Mouse (Mus musculus): ENCODE measurements around the gene Susd2. TPM values are rescaled to one million over a fixed set of nuclear protein-coding genes. Genes with fewer than 3 reads are reported as not detected.

Gene Susd2
- polyA plus RNA-seq, 1 experiment from 2014 or later, result 0.15 TPM

DNA sequence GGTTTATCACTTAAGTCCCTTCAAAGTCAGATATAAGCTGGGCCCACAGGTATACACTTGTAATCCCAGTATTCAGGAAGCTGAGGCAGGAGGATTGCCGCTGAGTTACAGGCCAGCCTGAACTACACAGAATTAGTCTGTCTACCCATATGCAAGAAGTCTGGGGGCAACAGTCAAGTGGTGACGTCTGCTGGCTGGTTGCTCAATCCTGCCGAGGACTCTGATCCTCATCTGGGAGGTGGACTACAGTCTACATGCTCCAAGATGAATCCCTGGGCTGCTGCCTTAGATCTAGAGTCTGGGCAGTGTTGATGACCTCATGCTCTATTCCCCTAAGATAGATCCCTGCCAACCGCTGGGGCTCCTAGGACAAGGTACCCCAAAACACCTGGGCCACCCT lies 10.2 kb upstream of the Susd2 start:
- in situ Hi-C loops (cut with MboI; ENCODE audit: low pct_unique_long_range_greater_than_20kb), result no loop called here
- TF ChIP-seq CTCF (IDR thresholded peaks at IDR 0.05), result no peak
- DNase-seq (ENCODE audit: low read depth, low spot score) (no peak), ATAC-seq (no peak)
- POLR2A ChIA-PET, result interaction anchor here (1.2 kb wide), 1 partner anchor 8 kb away, joined by 3 read pairs; no protein-coding TSS in a partner anchor
- H3K27me3 ChIP-seq, result no peaks in the 10 kb centered on the region
- CTCF ChIA-PET, result interaction anchor here (2.3 kb wide), 1 partner anchor 18 kb away, joined by 6 read pairs; no protein-coding TSS in a partner anchor

DNA sequence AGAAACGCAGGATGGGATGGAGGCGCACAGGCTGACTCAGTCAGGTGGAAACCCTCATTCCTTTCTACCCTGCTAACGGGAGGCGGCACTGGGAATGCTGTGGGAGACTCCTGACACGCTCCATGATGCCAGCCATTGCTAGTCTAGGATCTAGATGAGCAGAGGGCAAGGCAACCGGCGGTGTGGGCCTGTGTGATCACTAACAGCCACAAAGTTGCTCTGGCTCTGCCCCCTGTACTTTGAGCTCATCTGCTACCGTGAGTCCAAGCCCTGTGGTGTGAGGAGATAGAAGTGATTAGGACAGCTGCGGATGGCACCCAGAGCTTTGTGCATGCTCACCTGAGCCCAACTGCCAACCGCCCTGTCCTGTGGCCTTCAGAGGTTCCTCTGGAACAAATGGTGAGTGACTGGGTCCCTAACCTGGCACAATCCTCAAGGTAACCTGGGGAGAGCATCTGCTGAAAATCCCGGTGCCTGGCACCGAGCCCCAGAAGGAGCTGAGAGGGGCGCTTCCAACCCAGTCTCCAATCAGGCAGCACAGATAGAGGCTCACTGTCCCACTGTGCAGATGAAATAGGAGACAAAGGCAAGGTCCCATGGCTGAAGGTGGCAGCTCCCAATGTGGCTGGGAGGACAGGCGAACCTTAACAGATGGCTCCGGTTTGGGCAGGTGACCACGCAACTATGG lies 7.7 kb upstream of the Susd2 start:
- H3K27me3 ChIP-seq, result no peaks in the 10 kb centered on the region
- no peak for ATAC-seq
- DNase-seq (ENCODE audit: low read depth, low spot score), result no peak
- POLR2A ChIA-PET, result no interaction called here
- in situ Hi-C loops (cut with MboI; ENCODE audit: low pct_unique_long_range_greater_than_20kb), result no loop called here
- CTCF ChIA-PET, result no interaction called here
- no peak for TF ChIP-seq CTCF (IDR thresholded peaks at IDR 0.05)

DNA sequence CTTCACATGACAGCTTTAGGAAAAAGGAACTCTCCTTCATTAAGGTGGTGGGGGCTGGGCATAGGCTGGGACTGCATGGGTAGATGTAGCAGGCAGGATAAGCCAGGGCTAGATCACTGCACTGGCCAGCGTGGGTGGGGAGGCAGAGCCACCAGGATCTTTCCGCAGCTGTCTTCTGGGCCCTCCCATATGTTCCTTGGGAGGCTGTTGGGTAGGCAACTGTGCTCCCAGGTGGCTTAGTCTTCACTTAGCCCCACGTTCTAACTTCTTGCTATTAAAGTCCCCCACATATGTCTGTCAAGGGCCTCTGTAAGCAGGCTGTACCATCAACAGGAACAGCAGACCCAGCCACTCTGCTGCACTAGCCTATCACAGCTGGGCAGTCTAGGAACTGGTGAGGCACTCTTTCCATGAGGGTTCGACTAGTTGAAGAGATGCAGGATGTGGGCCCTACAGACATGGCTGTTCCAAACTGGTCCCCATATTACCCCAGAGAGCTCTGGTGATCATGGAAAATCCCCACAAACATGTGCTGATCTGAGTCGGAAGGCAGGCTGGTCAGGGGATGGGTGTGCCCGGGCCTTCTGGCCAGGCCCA lies 6.6 kb upstream of the Susd2 start:
- no peaks in the 10 kb centered on the region for H3K27me3 ChIP-seq
- ChIA-PET CTCF (no interaction called here), POLR2A (interaction anchor here (0.7 kb wide), 1 partner anchor 11 kb away, joined by 4 read pairs; no protein-coding TSS in a partner anchor)
- in situ Hi-C loops (cut with MboI; ENCODE audit: low pct_unique_long_range_greater_than_20kb), result no loop called here
- DNase-seq (ENCODE audit: low read depth, low spot score) (no peak), ATAC-seq (no peak)
- no peak for TF ChIP-seq CTCF (IDR thresholded peaks at IDR 0.05)

DNA sequence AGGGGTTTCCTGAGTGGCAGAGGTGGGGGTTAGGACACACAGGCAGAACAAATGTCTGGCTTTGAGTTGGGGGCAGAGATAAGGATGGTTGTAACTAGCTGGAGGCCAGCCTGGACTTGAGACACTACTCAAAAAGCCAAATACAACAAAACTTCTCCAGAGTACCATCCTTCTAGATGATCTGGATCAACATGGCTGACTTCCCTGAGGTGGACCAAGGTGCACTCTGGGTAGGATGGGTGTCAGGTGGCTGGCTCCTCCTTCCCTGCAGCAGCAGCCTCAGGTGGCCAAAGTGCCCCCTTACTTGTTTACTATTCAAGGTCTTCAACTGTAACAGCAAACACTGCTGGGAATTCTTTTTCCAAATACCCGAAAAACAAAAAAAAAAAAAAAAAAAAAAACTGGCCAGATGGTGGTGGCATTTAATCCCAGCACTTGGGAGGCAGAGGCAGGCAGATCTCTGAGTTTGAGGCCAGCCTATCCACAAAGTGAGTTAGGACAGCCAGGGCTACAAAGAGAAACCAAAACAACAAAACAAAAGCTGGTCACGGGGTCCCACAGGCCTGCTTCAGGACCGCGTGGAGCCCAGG lies 5.7 kb upstream of the Susd2 start:
- no peak for DNase-seq (ENCODE audit: low read depth, low spot score)
- no peak for ATAC-seq
- ChIA-PET POLR2A (interaction anchor here (0.7 kb wide), 1 partner anchor 12 kb away, joined by 4 read pairs; no protein-coding TSS in a partner anchor), CTCF (no interaction called here)
- no peaks in the 10 kb centered on the region for H3K27me3 ChIP-seq
- no peak for TF ChIP-seq CTCF (IDR thresholded peaks at IDR 0.05)
- in situ Hi-C loops (cut with MboI; ENCODE audit: low pct_unique_long_range_greater_than_20kb), result no loop called here

DNA sequence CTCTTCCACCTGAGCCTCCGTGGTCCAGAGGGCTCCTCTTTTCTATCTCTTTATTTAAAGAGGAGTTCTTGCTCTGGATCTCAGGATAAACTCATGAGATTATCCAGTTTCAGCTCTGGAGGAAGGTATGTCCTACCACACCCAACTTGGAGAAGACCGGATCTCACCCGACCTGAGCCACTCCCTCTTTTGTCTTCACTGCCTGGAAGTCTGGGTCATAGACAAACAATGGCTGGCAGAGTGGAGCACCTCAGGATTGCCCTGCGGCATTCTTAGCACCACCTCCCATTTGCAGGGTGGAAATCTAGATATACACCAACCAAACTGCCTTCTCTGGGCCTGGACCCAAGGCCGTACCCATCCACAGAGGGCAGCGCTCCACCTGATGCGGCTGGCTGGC lies 5.2 kb upstream of the Susd2 start:
- in situ Hi-C loops (cut with MboI; ENCODE audit: low pct_unique_long_range_greater_than_20kb), result no loop called here
- ChIA-PET CTCF (no interaction called here), POLR2A (no interaction called here)
- DNase-seq (ENCODE audit: low read depth, low spot score), result no peak
- no peak for TF ChIP-seq CTCF (IDR thresholded peaks at IDR 0.05)
- no peaks in the 10 kb centered on the region for H3K27me3 ChIP-seq
- no peak for ATAC-seq

DNA sequence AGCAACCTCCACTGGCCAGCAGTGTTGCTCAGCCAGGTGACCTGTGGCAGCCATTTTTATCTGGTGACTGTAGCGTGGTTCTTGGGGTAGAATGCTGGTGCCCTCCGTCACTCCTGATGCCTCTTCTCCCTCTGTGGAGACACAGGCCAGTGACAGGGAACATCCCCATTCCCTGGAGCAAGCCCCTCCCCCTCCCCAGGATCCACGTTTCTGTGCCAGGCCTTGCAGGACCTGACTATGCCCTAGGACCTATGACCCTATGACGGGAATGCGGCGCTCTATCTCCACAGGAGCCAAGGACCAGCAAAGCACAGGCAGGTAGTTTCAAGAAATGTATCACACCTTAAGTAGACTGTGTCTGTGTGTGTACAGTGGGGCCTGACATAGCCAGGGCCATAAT lies 4.3 kb upstream of the Susd2 start:
- ChIA-PET POLR2A (no interaction called here), CTCF (no interaction called here)
- no peak for ATAC-seq
- TF ChIP-seq CTCF (IDR thresholded peaks at IDR 0.05), result no peak
- DNase-seq (ENCODE audit: low read depth, low spot score), result no peak
- in situ Hi-C loops (cut with MboI; ENCODE audit: low pct_unique_long_range_greater_than_20kb), result no loop called here
- H3K27me3 ChIP-seq, result no peaks in the 10 kb centered on the region

DNA sequence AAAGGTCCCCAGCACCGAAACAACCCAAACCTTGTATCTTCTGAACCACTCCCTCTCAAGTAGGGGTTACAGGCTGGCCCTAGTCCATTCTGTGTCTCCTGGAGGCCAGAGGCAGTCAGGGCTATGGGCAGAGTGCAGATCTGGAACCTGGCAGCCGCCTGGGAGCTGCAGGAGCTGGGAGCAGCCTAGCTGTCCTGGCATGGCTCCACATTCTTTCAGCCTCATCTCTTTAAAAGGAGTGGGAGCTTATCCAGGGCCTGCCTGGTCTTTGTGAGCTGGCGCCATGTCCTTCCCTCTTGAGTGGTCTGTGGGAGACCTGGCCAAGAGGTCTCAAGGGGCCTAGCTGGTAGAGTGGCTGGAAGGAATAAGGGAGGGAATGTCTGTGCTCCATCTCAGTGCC lies 3.6 kb upstream of the Susd2 start:
- CTCF ChIA-PET, result no interaction called here
- in situ Hi-C loops (cut with MboI; ENCODE audit: low pct_unique_long_range_greater_than_20kb), result no loop called here
- DNase-seq (ENCODE audit: low read depth, low spot score), result no peak
- no peak for ATAC-seq
- POLR2A ChIA-PET, result no interaction called here
- TF ChIP-seq CTCF (IDR thresholded peaks at IDR 0.05), result no peak
- no peaks in the 10 kb centered on the region for H3K27me3 ChIP-seq

DNA sequence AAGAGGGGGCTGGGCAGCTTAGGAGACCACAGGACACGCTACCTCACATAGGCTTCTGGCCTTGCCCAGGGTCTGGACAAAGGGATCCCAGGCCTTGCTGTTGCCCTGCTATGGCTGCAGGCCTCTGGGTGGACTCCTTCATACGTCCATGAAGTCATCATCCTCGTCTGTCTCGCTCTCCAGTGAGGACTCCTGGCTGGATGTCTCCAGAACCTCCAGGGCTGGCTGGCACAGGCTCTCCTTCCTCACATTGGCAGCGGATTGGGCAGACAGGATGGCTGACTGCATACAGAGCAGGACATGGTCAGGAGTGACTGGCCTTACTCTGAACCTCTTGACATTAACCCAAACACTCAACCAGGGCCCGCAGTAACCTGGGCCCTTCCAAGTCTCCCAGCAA lies 2.6 kb upstream of the Susd2 start:
- ChIA-PET POLR2A (no interaction called here), CTCF (no interaction called here)
- in situ Hi-C loops (cut with MboI; ENCODE audit: low pct_unique_long_range_greater_than_20kb), result no loop called here
- DNase-seq (ENCODE audit: low read depth, low spot score) (no peak), ATAC-seq (no peak)
- no peak for TF ChIP-seq CTCF (IDR thresholded peaks at IDR 0.05)
- H3K27me3 ChIP-seq, result no peaks in the 10 kb centered on the region

DNA sequence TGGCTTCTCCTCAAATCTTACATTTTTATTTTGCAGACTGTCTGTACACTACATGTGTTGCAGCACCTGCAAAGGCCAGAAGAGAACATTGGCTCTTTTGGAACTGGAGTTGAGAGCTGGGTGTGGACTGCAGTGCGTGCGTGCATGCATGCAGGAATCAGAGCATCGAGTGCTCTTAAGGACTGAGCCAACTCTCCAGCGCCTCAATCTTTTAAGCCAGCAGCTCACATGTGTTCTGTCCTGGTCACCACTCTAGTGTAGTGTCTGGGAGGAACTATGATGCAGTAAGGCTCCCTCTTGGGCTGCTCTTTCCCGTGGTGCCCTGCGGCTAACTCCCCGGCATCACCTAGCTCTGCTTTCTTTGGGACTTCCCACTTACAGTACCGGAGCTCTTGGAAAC lies 1.8 kb upstream of the Susd2 start:
- no peaks in the 10 kb centered on the region for H3K27me3 ChIP-seq
- in situ Hi-C loops (cut with MboI; ENCODE audit: low pct_unique_long_range_greater_than_20kb), result no loop called here
- no peak for DNase-seq (ENCODE audit: low read depth, low spot score)
- TF ChIP-seq CTCF (IDR thresholded peaks at IDR 0.05), result no peak
- no peak for ATAC-seq
- ChIA-PET POLR2A (no interaction called here), CTCF (no interaction called here)

DNA sequence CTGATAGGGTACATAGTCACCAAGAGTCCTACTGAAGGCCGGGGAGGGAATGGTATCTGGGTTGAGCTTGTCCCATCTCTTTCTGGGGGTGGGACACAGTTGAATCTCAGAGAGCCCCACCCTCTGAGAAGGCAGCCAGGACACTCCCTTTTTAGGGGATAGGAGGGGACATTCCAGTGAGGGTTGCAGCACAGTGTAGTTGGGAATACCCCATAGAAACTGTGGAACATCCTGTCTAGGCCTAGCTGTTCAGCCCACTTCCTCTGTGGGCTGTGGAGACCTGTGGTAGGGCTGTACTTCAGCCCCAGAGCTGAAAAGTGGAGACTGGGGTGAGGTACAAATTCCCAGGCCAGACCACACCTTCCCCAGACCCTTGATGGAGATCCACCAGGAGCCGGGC lies 917 bp downstream of the Susd2 start:
- TF ChIP-seq CTCF (IDR thresholded peaks at IDR 0.05), result no peak
- ATAC-seq, result no peak
- no peak for DNase-seq (ENCODE audit: low read depth, low spot score)
- CTCF ChIA-PET, result no interaction called here
- in situ Hi-C loops (cut with MboI; ENCODE audit: low pct_unique_long_range_greater_than_20kb), result no loop called here
- POLR2A ChIA-PET, result interaction anchor here (1.0 kb wide), 1 partner anchor 82 kb away, joined by 3 read pairs; no protein-coding TSS in a partner anchor
- H3K27me3 ChIP-seq, result no peaks in the 10 kb centered on the region

DNA sequence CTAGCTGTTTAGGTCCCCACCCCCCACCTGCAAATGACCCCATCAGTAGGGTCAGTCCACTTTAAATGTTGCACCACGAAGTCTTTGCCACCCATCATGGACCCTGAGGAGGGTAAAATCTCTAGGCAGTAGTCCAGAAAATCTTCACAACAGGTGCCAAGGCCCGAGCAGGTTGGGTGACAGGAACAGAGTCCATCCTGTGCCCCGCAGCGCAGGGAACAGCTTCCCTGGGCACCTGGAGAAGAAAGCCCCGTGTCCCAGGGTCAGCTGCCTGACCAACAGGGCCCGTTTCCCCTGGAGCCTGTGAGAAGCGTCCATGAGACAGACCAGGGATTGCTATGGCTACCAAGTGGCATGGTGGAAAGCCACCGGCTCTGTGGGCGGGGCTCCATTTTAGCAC lies 1.4 kb downstream of the Susd2 start:
- POLR2A ChIA-PET, result no interaction called here
- in situ Hi-C loops (cut with MboI; ENCODE audit: low pct_unique_long_range_greater_than_20kb), result no loop called here
- CTCF ChIA-PET, result no interaction called here
- H3K27me3 ChIP-seq, result no peaks in the 10 kb centered on the region
- DNase-seq (ENCODE audit: low read depth, low spot score) (no peak), ATAC-seq (no peak)
- no peak for TF ChIP-seq CTCF (IDR thresholded peaks at IDR 0.05)
